Mouse (Mus musculus) erythroblast, embryonic 14.5 days (primary cell): ENCODE measurements at regions not wholly inside any gene's neighbourhood (a gene's known extent, or its start where the extent isn't known, plus 50 kb on each side); places are given as distances from the start of the nearest gene placed in this dataset.

ENCODE experiments used
- H3K27me3 ChIP-seq: 2 replicates; pipeline ENCODE4 v1.6.1; 2012; ENCODE audit warnings: inconsistent platforms; ENCODE audit not compliant: control insufficient read depth
- H3K36me3 ChIP-seq: 2 replicates; pipeline ENCODE4 v1.6.1; 2012; ENCODE audit warnings: mild to moderate bottlenecking, inconsistent platforms; ENCODE audit not compliant: control insufficient read depth
- H3K4me1 ChIP-seq: 2 replicates; pipeline ENCODE4 v1.6.1; 2012; ENCODE audit warnings: inconsistent platforms; ENCODE audit not compliant: control insufficient read depth
- H3K4me3 ChIP-seq: replicated peaks from 2 replicates; pipeline ENCODE3; 2012; ENCODE audit warnings: moderate library complexity, mild to moderate bottlenecking, inconsistent platforms
- H3K9me3 ChIP-seq: 2 replicates; pipeline ENCODE4 v1.6.1; 2012; ENCODE audit warnings: low read length, inconsistent platforms, mixed read lengths; ENCODE audit not compliant: control insufficient read depth
- GATA1 ChIP-seq: IDR thresholded peaks from 2 replicates; pipeline ENCODE4 v1.6.1; 2012; ENCODE audit warnings: low read length, inconsistent platforms, mixed read lengths
- TAL1 ChIP-seq: IDR thresholded peaks from 3 replicates; pipeline ENCODE4 v1.6.1; 2012; ENCODE audit warnings: low read length, inconsistent platforms, mixed read lengths

DNA sequence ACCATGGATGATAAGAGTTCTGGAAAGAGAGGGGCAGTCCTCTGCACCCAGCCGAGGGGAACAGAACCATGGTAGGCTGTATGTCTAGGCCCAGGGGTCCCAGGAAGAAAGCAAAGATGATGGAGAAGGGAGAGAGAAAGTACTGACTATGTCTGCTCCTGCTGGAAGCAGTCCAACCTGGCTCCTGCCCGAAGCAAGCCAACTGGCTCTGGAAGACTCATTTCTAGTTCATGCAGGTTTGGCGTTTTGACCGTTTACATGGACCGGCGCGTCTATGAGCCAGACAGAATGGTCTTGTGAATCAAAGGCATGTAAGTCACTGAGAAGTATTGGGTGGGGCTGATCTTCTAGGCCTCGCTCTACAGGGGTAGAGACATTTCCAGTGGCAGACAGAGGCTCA is 385.6 kb downstream of the Zfp536 start:
- TF ChIP-seq GATA1: no peak
- no peak for TF ChIP-seq TAL1
- Histone ChIP-seq H3K36me3 (no peaks in the 10 kb centered on the region), H3K27me3 (no peaks in the 10 kb centered on the region), H3K9me3 (peaks cover 3% of the 10 kb centered on the region; the same call in 1 of the 2 replicates), H3K4me1 (no peaks in the 10 kb centered on the region), H3K4me3 (no peak overlapping the region)

DNA sequence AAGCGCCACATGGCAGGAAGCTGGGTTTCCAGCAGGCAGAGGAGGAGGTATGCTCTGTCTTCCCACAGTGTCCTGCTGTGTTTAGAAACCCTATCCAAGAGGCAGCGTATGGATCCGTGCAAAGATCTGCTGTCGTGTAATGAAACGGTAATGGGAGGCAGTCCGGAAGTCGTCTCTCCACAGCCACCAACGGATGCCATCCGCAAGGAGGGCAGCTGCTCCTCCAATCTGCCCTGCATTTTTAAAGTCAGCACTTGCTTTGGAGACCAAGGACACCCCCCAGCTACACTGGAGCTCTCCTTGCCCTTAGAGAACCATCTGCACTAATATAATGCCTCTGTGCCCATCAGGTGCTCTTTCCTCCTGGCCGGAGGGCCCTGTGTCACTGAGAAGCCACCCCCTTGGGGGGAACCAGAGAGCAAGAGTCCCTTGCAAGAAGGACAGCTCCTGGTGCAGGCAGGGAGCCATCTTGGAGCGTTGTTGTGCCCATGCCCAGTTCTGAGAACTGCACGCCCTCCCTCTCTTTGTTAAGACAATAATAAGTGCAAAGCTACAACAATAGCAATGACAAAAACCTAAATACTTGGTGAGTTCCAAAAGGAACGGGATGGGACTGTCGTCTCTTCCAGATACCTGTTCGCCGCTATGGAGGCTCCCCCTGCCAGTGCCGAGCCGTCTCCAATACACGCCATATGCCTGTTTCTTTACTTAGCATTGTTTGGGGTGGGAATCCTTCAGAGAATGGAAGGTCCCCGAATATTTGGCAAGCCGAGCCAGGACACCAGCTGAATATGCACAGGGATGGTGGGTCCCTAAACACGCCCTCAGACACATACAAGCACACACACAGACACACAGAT is 384.4 kb downstream of the Zfp536 start:
- Histone ChIP-seq H3K9me3 (peaks cover 3% of the 10 kb centered on the region; the same call in 1 of the 2 replicates), H3K4me1 (no peaks in the 10 kb centered on the region), H3K4me3 (no peak overlapping the region), H3K27me3 (no peaks in the 10 kb centered on the region), H3K36me3 (no peaks in the 10 kb centered on the region)
- TF ChIP-seq TAL1: no peak
- no peak for TF ChIP-seq GATA1

DNA sequence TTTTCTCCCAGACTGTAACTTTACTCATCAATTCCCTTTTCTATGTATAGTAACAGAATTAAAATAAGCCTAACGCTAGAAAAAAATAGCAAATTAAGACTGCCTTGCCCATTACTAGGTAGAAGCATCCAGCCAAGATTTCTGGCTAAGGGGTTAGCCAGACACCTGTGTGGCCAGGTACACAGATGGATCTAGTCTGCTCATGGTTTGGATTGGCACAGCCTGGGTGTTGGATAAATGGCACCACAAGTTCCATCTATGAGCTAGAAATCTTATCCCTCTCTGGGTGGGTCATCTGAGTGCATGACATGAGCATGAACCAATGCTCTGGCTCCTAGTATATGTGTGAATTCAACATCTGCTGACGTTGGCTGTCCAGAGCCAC is 383.7 kb downstream of the Zfp536 start:
- Histone ChIP-seq H3K36me3 (no peaks in the 10 kb centered on the region), H3K9me3 (peaks cover 3% of the 10 kb centered on the region; the same call in 1 of the 2 replicates), H3K4me3 (no peak overlapping the region), H3K27me3 (no peaks in the 10 kb centered on the region), H3K4me1 (no peaks in the 10 kb centered on the region)
- TF ChIP-seq TAL1 (no peak), GATA1 (no peak)

DNA sequence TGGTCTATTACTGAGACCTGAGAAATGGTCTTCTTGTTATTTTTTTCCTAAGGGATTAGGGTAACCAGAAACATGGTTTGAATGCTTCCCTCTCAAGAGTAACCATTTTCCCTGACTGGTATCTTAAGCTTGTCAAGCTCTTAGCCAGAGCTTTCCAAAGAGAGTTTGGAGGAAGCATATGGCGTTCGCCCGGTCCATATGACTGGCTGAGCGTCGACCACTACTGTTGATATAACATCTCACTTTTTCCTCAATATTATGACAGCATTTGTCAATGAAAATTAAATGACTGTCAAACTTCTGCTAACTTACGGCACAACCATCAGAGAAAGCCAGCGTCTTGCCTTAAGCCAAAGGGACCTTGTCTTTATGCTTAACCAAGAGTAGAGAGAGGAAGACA is 383.2 kb downstream of the Zfp536 start:
- H3K4me3 ChIP-seq: no peak overlapping the region
- TF ChIP-seq GATA1 (no peak), TAL1 (no peak)
- peaks cover 3% of the 10 kb centered on the region; the same call in 1 of the 2 replicates for H3K9me3 ChIP-seq

DNA sequence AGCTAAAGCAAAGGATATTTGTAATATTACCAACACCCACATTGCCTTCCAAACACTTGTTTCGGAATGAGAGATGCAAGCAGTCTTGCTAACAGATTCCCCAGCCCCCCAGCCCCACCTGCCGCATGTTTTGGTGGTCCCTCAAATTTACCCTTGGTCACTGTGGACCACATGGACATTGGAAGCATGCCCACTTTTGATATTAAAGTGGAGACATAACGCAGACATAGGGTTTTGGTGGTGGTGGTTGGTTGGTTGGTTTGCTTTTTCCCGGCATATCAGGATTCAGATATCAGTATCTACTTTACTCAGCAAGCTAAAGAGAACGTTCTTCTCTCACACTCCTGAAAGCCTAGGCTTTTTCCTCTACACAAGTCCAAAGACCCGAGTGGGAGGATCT is 381.3 kb downstream of the Zfp536 start:
- TF ChIP-seq TAL1 (no peak), GATA1 (no peak)
- no peaks in the 10 kb centered on the region for H3K36me3 ChIP-seq
- no peaks in the 10 kb centered on the region for H3K4me1 ChIP-seq
- H3K9me3 ChIP-seq: peaks cover 3% of the 10 kb centered on the region; the same call in 1 of the 2 replicates
- no peaks in the 10 kb centered on the region for H3K27me3 ChIP-seq
- no peak overlapping the region for H3K4me3 ChIP-seq

More for the DNA sequence above, 383.2 kb downstream of the Zfp536 start:
- no peaks in the 10 kb centered on the region for H3K4me1 ChIP-seq
- no peaks in the 10 kb centered on the region for H3K36me3 ChIP-seq
- no peaks in the 10 kb centered on the region for H3K27me3 ChIP-seq

DNA sequence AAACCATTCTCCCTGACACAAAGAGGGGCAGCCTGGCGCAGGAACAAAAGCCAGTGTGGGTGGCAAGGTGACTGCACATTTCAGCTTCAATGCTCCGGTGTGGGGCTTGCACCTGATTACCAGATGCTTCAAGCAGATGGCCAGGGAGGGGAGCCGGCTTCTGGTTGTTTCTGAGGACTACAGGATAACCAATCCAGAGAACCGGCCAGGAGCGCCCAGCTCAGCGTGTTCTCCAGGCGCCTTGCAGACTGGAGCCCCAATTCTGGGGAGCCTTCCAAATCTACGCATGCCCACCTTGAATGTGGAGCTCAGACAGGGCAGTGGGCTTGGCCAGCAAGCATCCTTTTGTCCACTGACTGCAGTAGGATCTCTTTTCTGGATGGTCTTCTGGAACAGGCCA is 380.8 kb downstream of the Zfp536 start:
- Histone ChIP-seq H3K36me3 (no peaks in the 10 kb centered on the region), H3K4me3 (no peak overlapping the region), H3K4me1 (no peaks in the 10 kb centered on the region), H3K27me3 (no peaks in the 10 kb centered on the region), H3K9me3 (peaks cover 3% of the 10 kb centered on the region; the same call in 1 of the 2 replicates)
- TF ChIP-seq GATA1: no peak
- TF ChIP-seq TAL1: no peak

DNA sequence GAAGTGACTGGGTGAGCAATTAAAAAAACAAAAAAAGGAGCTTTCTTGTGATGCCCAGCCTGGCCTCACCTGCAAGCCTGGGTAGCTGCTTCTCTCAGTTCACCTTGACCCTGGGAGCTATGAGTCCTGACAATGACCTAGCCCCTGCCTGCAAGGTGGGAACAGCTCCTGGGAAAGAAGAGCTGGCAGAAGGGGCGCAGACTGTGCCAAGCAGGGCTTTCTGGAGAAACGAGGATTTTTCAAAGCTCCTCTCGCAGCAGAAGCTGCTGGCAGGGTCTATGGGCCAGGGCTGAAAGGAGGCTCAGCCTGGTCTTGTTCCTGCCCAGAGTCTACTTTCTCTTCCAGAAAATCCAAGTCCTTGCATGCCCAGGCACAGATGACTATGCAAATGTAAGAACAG is 380.4 kb downstream of the Zfp536 start:
- no peaks in the 10 kb centered on the region for H3K36me3 ChIP-seq
- TF ChIP-seq TAL1: no peak
- H3K27me3 ChIP-seq: no peaks in the 10 kb centered on the region
- peaks cover 3% of the 10 kb centered on the region; the same call in 1 of the 2 replicates for H3K9me3 ChIP-seq
- H3K4me1 ChIP-seq: no peaks in the 10 kb centered on the region
- no peak overlapping the region for H3K4me3 ChIP-seq

DNA sequence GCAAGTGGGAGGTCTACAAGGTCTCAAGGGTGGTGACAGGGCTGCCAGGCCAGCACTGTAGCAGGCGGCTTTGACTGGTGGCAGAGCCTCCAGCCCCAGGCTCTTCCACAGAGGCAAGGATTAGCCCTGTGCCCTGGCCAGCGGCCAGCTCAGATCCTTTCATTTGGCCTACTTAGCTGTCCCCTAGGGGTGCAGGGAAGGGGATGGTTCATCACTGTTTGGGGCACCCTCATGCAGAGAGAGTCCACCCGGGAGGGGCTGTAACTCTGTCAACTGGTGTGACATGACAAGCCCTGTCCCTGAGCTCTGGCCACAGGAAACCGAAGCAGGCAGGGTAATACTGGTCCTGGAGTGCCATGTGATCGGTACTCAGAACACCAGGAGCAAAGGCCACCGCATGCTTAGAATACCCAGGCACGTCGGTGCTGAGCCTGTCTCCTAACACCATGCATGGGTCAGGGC is 378.4 kb downstream of the Zfp536 start:
- Histone ChIP-seq H3K4me1 (no peaks in the 10 kb centered on the region), H3K27me3 (no peaks in the 10 kb centered on the region), H3K4me3 (no peak overlapping the region), H3K9me3 (no peaks in the 10 kb centered on the region), H3K36me3 (no peaks in the 10 kb centered on the region)
- no peak for TF ChIP-seq TAL1
- TF ChIP-seq GATA1: no peak

DNA sequence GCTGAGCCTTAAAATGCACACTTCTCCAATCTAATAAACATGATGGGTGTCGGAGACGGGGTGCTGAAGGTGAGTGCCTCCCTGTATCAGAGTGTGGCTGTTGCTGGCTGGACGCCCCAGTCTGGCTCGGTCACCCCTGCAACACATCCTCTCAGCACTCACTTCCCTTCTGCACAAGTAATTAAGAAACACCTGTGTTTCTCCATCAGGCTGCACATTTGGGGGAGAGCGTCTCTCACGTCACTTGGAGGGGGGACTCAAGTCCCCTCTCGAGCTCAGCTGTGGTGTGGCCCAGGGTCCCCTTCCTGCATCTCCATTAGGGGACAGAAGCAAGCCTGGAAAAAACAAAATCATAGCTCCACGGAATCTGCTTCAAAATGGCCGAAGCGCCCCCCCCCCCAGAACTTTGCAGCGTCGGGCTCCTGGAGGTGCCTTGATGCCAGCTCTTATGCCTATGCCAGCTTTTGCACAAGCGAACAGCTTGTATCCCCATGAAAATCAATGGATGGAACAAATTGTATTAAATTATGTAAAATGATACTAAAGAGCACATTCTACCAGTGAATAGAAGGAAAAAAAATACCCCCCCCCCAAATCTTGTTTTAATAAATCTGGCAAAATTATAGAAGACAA is 377.4 kb downstream of the Zfp536 start:
- TF ChIP-seq GATA1: no peak
- TF ChIP-seq TAL1: no peak
- H3K9me3 ChIP-seq: no peaks in the 10 kb centered on the region
- no peaks in the 10 kb centered on the region for H3K4me1 ChIP-seq

More for the DNA sequence above, 377.4 kb downstream of the Zfp536 start:
- H3K36me3 ChIP-seq: no peaks in the 10 kb centered on the region
- H3K4me3 ChIP-seq: no peak overlapping the region
- no peaks in the 10 kb centered on the region for H3K27me3 ChIP-seq
